Mouse (Mus musculus) E14TG2a.4 (cell line): Measurements from ENCODE around the gene Atp8a1.

Source experiments
- CTCF ChIP-seq: conservative IDR thresholded peaks from 2 replicates; pipeline ENCODE4 v1.5.1; 2014; ENCODE audit warnings: low read length
- NANOG ChIP-seq: IDR thresholded peaks from 2 replicates; pipeline ENCODE4 v1.6.1; 2014; ENCODE audit warnings: borderline replicate concordance, low read length, mixed read lengths
- POU5F1 ChIP-seq: IDR thresholded peaks from 2 replicates; pipeline ENCODE4 v1.6.1; 2014; ENCODE audit warnings: low read length, borderline replicate concordance

DNA sequence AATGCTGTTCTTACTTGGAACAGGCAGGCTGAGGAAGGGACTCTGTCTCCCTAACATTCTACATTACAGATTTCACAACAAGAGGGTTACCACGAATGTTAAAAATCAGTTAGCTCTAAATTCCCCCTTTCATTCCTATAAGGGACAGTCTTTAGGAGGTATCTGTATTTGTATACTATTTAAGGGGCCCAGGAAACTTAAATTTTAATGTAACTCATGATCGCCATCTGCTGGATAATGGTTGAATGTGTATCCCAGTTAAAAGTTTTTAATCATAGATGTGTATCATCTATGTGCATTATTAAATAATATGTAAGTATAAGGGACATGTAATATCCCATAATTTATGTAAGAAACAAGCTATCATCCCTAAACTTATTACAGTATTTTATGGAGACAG is 119.5 kb downstream of the Atp8a1 start:
- no peak; the same call in 1 of the 2 replicates for TF ChIP-seq CTCF
- TF ChIP-seq POU5F1, result no peak
- no peak for TF ChIP-seq NANOG
